Mouse (Mus musculus) hindbrain, embryonic 15.5 days (tissue): ENCODE results near the gene Mslnl. TPM values are rescaled to one million over a fixed set of nuclear protein-coding genes. Genes with fewer than 3 reads are reported as not detected.

Experiments used
- ATAC-seq: fragments of 200-750 bp; cut with Nextera tagmentation; 2 replicates; pipeline ENCODE4 v1.8.0; 2017; ENCODE audit warnings: low read depth, moderate number of reproducible peaks, moderate TSS enrichment; ENCODE audit not compliant: low FRiP score
- H3K27ac ChIP-seq: fragments of 300-500 bp; sonication (generic); replicated peaks from 2 replicates; pipeline ENCODE4 v1.5.1; 2015; ENCODE audit warnings: mild to moderate bottlenecking, inconsistent platforms
- H3K27me3 ChIP-seq: fragments of 300-500 bp; sonication (generic); 2 replicates; pipeline ENCODE4 v1.6.1; 2015; ENCODE audit warnings: control low read depth, inconsistent platforms
- H3K36me3 ChIP-seq: fragments of 300-500 bp; sonication (generic); 2 replicates; pipeline ENCODE4 v1.6.1; 2015; ENCODE audit warnings: control low read depth, inconsistent platforms
- H3K4me1 ChIP-seq: fragments of 300-500 bp; sonication (generic); replicated peaks from 2 replicates; pipeline ENCODE4 v1.6.1; 2015; ENCODE audit warnings: control low read depth, inconsistent platforms
- H3K4me2 ChIP-seq: fragments of 300-500 bp; sonication (generic); 2 replicates; pipeline ENCODE4 v1.6.1; 2015; ENCODE audit warnings: moderate library complexity, mild to moderate bottlenecking, inconsistent platforms
- H3K4me3 ChIP-seq: fragments of 300-500 bp; sonication (generic); 2 replicates; pipeline ENCODE4 v1.5.1; 2015; ENCODE audit warnings: mild to moderate bottlenecking, inconsistent platforms
- H3K9ac ChIP-seq: fragments of 300-500 bp; sonication (generic); 2 replicates; pipeline ENCODE4 v1.6.1; 2015; ENCODE audit warnings: inconsistent platforms
- H3K9me3 ChIP-seq: fragments of 300-500 bp; sonication (generic); 2 replicates; pipeline ENCODE4 v1.6.1; 2016; ENCODE audit warnings: control low read depth, inconsistent platforms
- WGBS: fragments of 180-500 bp; shearing (Covaris S2); methylation state at CpG from one replicate; pipeline ENCODE4 v1.1.7; 2015; 5-methylcytosine and 5-hydroxymethylcytosine counted together
- polyA plus RNA-seq: library from polyadenylated mRNA; unstranded; fragments of >200 nt; fragmentation: Nextera tagmentation; extraction: Ambion mirVana; gene quantifications from 2 replicates; pipeline ENCODE4 v1.2.1, GENCODE M21; 2015

The Mslnl gene
- polyA plus RNA-seq, 1 experiment from 2014 or later, result not detected

GRCm38 (mm10) chr17:25773549-25774120 is 37.8 kb downstream of the Mslnl start, which contains the start of gene Narfl:
TSS of gene Narfl (plus strand) at chr17:25773776.
- Histone ChIP-seq H3K4me1 (peaks cover 10% of the 10 kb centered on the region), H3K4me3 (peak within 1 kb of the TSS; percentile 86), H3K36me3 (peaks cover 11% of the 10 kb centered on the region; the same call in 1 of the 2 replicates), H3K27ac (peak within 1 kb of the TSS; percentile 60; the same call in 1 of the 2 replicates), H3K9me3 (no peaks in the 10 kb centered on the region), H3K9ac (peak within 1 kb of the TSS; percentile 82), H3K4me2 (peak within 1 kb of the TSS; percentile 85), H3K27me3 (0 out of 2 replicates have a peak, but pooled peaks cover 6% of the 10 kb centered on the region)
- peak; percentile 86 for ATAC-seq
- WGBS, result under 1% methylated on average over 37 of the region's 37 CpGs

GRCm38 (mm10) chr17:25775318-25776062 is 39.6 kb downstream of the Mslnl start:
- Histone ChIP-seq H3K36me3 (peaks cover 14% of the 10 kb centered on the region; the same call in 1 of the 2 replicates), H3K4me2 (no peak overlapping the region), H3K4me1 (peaks cover 10% of the 10 kb centered on the region), H3K27ac (no peak overlapping the region), H3K9ac (no peak overlapping the region), H3K4me3 (no peak overlapping the region), H3K9me3 (no peaks in the 10 kb centered on the region), H3K27me3 (no peaks in the 10 kb centered on the region)
- 74% methylated on average over 10 of the region's 10 CpGs for WGBS
- no peak for ATAC-seq

- Histone ChIP-seq H3K4me1 (peaks cover 13% of the 10 kb centered on the region), H3K9me3 (no peaks in the 10 kb centered on the region), H3K4me3 (no peak overlapping the region), H3K27me3 (no peaks in the 10 kb centered on the region), H3K36me3 (peaks cover 31% of the 10 kb centered on the region), H3K27ac (no peak overlapping the region), H3K4me2 (no peak overlapping the region), H3K9ac (no peak overlapping the region)
- ATAC-seq, result no peak
- 96% methylated on average over 5 of the region's 5 CpGs for WGBS
Observed at GRCm38 (mm10) chr17:25777948-25778347, 42.1 kb downstream of the Mslnl start.

GRCm38 (mm10) chr17:25781339-25781738 is 45.5 kb downstream of the Mslnl start:
- Histone ChIP-seq H3K4me1 (peaks cover 30% of the 10 kb centered on the region), H3K9me3 (no peaks in the 10 kb centered on the region), H3K27ac (no peak overlapping the region), H3K27me3 (no peaks in the 10 kb centered on the region), H3K4me3 (no peak overlapping the region), H3K36me3 (peaks cover 36% of the 10 kb centered on the region), H3K9ac (no peak overlapping the region), H3K4me2 (no peak overlapping the region)
- no peak for ATAC-seq
- 81% methylated on average over 6 of the region's 6 CpGs for WGBS

GRCm38 (mm10) chr17:25783086-25783485 is 47.2 kb downstream of the Mslnl start:
- peak overlapping the region; percentile 14; the same call in 1 of the 2 replicates for H3K4me2 ChIP-seq
- 0 out of 2 replicates have a peak overlapping the region, but pooled peaks have one; percentile 18 for H3K9ac ChIP-seq
- ATAC-seq, result no peak
- H3K36me3 ChIP-seq, result peaks cover 26% of the 10 kb centered on the region
- H3K9me3 ChIP-seq, result no peaks in the 10 kb centered on the region
- 69% methylated on average over 7 of the region's 7 CpGs for WGBS
- H3K4me1 ChIP-seq, result peaks cover 30% of the 10 kb centered on the region
- H3K4me3 ChIP-seq, result no peak overlapping the region
- H3K27ac ChIP-seq, result 0 out of 2 replicates have a peak overlapping the region, but pooled peaks have one; percentile 18
- H3K27me3 ChIP-seq, result no peaks in the 10 kb centered on the region

- peak overlapping the region; percentile 86 for H3K4me3 ChIP-seq
- peak overlapping the region; percentile 66 for H3K9ac ChIP-seq
- peak overlapping the region; percentile 79 for H3K4me2 ChIP-seq
- H3K27me3 ChIP-seq, result no peaks in the 10 kb centered on the region
- no peak for ATAC-seq
- H3K27ac ChIP-seq, result no peak overlapping the region
- peaks cover 29% of the 10 kb centered on the region for H3K36me3 ChIP-seq
- WGBS, result 80% methylated on average over 15 of the region's 15 CpGs
- no peaks in the 10 kb centered on the region for H3K9me3 ChIP-seq
- H3K4me1 ChIP-seq, result peaks cover 30% of the 10 kb centered on the region
Observed at GRCm38 (mm10) chr17:25783861-25784574, 48.2 kb downstream of the Mslnl start.

- H3K4me1 ChIP-seq, result peaks cover 30% of the 10 kb centered on the region
- H3K9me3 ChIP-seq, result no peaks in the 10 kb centered on the region
- peak; percentile 87 for ATAC-seq
- H3K4me2 ChIP-seq, result peak within 1 kb of the TSS; percentile 79
- no peaks in the 10 kb centered on the region for H3K27me3 ChIP-seq
- H3K9ac ChIP-seq, result peak within 1 kb of the TSS; percentile 66
- H3K36me3 ChIP-seq, result peaks cover 33% of the 10 kb centered on the region
- WGBS, result under 1% methylated on average over 23 of the region's 23 CpGs
- peak within 1 kb of the TSS; percentile 94 for H3K27ac ChIP-seq
- peak within 1 kb of the TSS; percentile 86 for H3K4me3 ChIP-seq
Observed at GRCm38 (mm10) chr17:25785281-25785745, 49.5 kb downstream of the Mslnl start, which contains the start of gene Haghl. TSS of gene Haghl (minus strand) at chr17:25785673.

- no peak for ATAC-seq
- H3K36me3 ChIP-seq, result peaks cover 28% of the 10 kb centered on the region
Observed at GRCm38 (mm10) chr17:25786280-25786679, 50.4 kb downstream of the Mslnl start, which contains the start of gene Ccdc78. TSS of gene Ccdc78 (plus strand) at chr17:25786580.

GRCm38 (mm10) chr17:25786781-25787504 is 51.1 kb downstream of the Mslnl start:
- no peak overlapping the region for H3K4me2 ChIP-seq
- WGBS, result 92% methylated on average over 9 of the region's 9 CpGs
- H3K36me3 ChIP-seq, result peaks cover 23% of the 10 kb centered on the region
- no peak for ATAC-seq
- no peak overlapping the region for H3K27ac ChIP-seq
- H3K4me1 ChIP-seq, result peaks cover 44% of the 10 kb centered on the region
- no peak overlapping the region for H3K4me3 ChIP-seq
- no peaks in the 10 kb centered on the region for H3K27me3 ChIP-seq
- H3K9ac ChIP-seq, result no peak overlapping the region
- no peaks in the 10 kb centered on the region for H3K9me3 ChIP-seq

More at GRCm38 (mm10) chr17:25786280-25786679, 50.4 kb downstream of the Mslnl start, which contains the start of gene Ccdc78:
- Histone ChIP-seq H3K4me2 (peak within 1 kb of the TSS; percentile 79), H3K27ac (peak within 1 kb of the TSS; percentile 94), H3K4me1 (peaks cover 40% of the 10 kb centered on the region), H3K27me3 (no peaks in the 10 kb centered on the region), H3K9ac (peak within 1 kb of the TSS; percentile 66), H3K4me3 (peak within 1 kb of the TSS; percentile 86), H3K9me3 (no peaks in the 10 kb centered on the region)
- WGBS, result 84% methylated on average over 3 of the region's 3 CpGs

GRCm38 (mm10) chr17:25791320-25791842 is 55.5 kb downstream of the Mslnl start:
- 22% methylated on average over 19 of the region's 19 CpGs for WGBS
- no peak for ATAC-seq
- H3K4me1 ChIP-seq, result peaks cover 47% of the 10 kb centered on the region

More at GRCm38 (mm10) chr17:25791320-25791842, 55.5 kb downstream of the Mslnl start:
- H3K4me3 ChIP-seq, result peak overlapping the region; percentile 84
- H3K27me3 ChIP-seq, result peaks cover 6% of the 10 kb centered on the region; the same call in 1 of the 2 replicates
- H3K27ac ChIP-seq, result peak overlapping the region; percentile 95
- peaks cover 9% of the 10 kb centered on the region; the same call in 1 of the 2 replicates for H3K36me3 ChIP-seq
- peak overlapping the region; percentile 88 for H3K9ac ChIP-seq
- no peaks in the 10 kb centered on the region for H3K9me3 ChIP-seq
- H3K4me2 ChIP-seq, result peak overlapping the region; percentile 92
